Mouse (Mus musculus): ENCODE measurements around the gene Ccnf.

DNA sequence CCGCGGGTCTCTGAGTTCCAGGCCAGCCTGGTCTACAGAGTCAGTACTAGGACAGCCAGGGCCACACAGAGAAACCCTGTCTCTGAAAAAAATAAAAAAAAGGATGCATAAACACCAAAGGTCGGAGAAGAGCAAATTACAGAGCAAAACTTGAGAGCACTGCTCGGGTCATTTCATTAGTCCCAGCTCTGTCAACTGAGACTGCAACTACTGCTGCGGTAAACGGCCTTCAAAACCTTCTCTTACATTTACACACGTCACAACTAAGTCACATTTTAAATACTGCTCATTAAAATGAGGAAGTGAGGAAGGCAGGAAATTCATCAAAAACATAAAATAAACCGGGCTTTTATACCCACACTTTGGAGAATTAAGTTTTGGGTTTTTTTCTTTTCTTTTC is 58.4 kb downstream of the Ccnf start:
- TF ChIP-seq POLR2A (IDR thresholded peaks at IDR 0.05; ENCODE audit: control insufficient read depth, low read depth, low read length) (no peak), CTCF (IDR thresholded peaks at IDR 0.05; ENCODE audit: control insufficient read depth, insufficient read depth, insufficient replicate concordance, low read depth, low read length) (no peak)

All from testis, adult 2 months (tissue).